Mouse (Mus musculus) skeletal muscle tissue, adult 2 months (tissue): ENCODE data around the gene 1700017D01Rik.

Experiments
- DNase-seq: peaks from one replicate; pipeline ENCODE4 v3.0.0-alpha.2; 2012; ENCODE audit warnings: low read depth, low spot score

The 1700017D01Rik gene

GRCm38 (mm10) chr19:11048503-11048902, 82.2 kb downstream of the 1700017D01Rik start:
- DNase-seq, result no peak

GRCm38 (mm10) chr19:11048009-11048408, 82.7 kb downstream of the 1700017D01Rik start:
- no peak for DNase-seq
